Mouse (Mus musculus) midbrain, embryonic 12.5 days (tissue): ENCODE measurements at regions not wholly inside any gene's neighbourhood (a gene's known extent, or its start where the extent isn't known, plus 50 kb on each side); places are given as distances from the start of the nearest gene placed in this dataset.

Experiments used
- ATAC-seq: fragments of 200-750 bp; cut with Nextera tagmentation; 2 replicates; pipeline ENCODE4 v1.8.0; 2017; ENCODE audit warnings: low read depth, moderate TSS enrichment, moderate library complexity; ENCODE audit not compliant: low FRiP score
- H3K27ac ChIP-seq: fragments of 300-500 bp; sonication (generic); replicated peaks from 2 replicates; pipeline ENCODE4 v1.5.1; 2016; ENCODE audit warnings: mild to moderate bottlenecking
- H3K27me3 ChIP-seq: fragments of 300-500 bp; sonication (generic); 2 replicates; pipeline ENCODE4 v1.6.1; 2016; ENCODE audit warnings: mild to moderate bottlenecking
- H3K36me3 ChIP-seq: fragments of 300-500 bp; sonication (generic); 2 replicates; pipeline ENCODE4 v1.6.1; 2016
- H3K4me1 ChIP-seq: fragments of 300-500 bp; sonication (generic); 2 replicates; pipeline ENCODE4 v1.6.1; 2016
- H3K4me2 ChIP-seq: fragments of 300-500 bp; sonication (generic); replicated peaks from 2 replicates; pipeline ENCODE4 v1.6.1; 2016; ENCODE audit warnings: mild to moderate bottlenecking, moderate library complexity
- H3K4me3 ChIP-seq: fragments of 300-500 bp; sonication (generic); 2 replicates; pipeline ENCODE4 v1.5.1; 2016; ENCODE audit warnings: mild to moderate bottlenecking
- H3K9ac ChIP-seq: fragments of 300-500 bp; sonication (generic); replicated peaks from 2 replicates; pipeline ENCODE4 v1.6.1; 2016; ENCODE audit warnings: mild to moderate bottlenecking, moderate library complexity
- H3K9me3 ChIP-seq: fragments of 300-500 bp; sonication (generic); 2 replicates; pipeline ENCODE4 v1.6.1; 2016; ENCODE audit warnings: mild to moderate bottlenecking
- WGBS: fragments of 180-500 bp; shearing (Covaris S2); methylation state at CpG from one replicate; pipeline ENCODE4 v1.1.7; 2016; 5-methylcytosine and 5-hydroxymethylcytosine counted together

- 93% methylated on average over 10 of the region's 10 CpGs for WGBS
- Histone ChIP-seq H3K4me1 (no peaks in the 10 kb centered on the region), H3K27ac (no peak overlapping the region), H3K9me3 (no peaks in the 10 kb centered on the region), H3K36me3 (no peaks in the 10 kb centered on the region), H3K9ac (no peak overlapping the region), H3K4me2 (no peak overlapping the region), H3K4me3 (no peak overlapping the region), H3K27me3 (no peaks in the 10 kb centered on the region)
- ATAC-seq = no peak
These were observed 68.2 kb upstream of the Fam3c start for GRCm38 (mm10) chr6:22424161-22424807.

GRCm38 (mm10) chr6:22423070-22423980 lies 67.3 kb upstream of the Fam3c start:
- Histone ChIP-seq H3K4me3 (no peak overlapping the region), H3K4me1 (no peaks in the 10 kb centered on the region), H3K9me3 (no peaks in the 10 kb centered on the region), H3K27me3 (no peaks in the 10 kb centered on the region), H3K27ac (no peak overlapping the region), H3K36me3 (no peaks in the 10 kb centered on the region), H3K4me2 (no peak overlapping the region), H3K9ac (no peak overlapping the region)
- no peak for ATAC-seq
- WGBS = 85% methylated on average over 9 of the region's 9 CpGs

GRCm38 (mm10) chr6:22421551-22421950 lies 65.5 kb upstream of the Fam3c start:
- Histone ChIP-seq H3K4me3 (no peak overlapping the region), H3K27me3 (no peaks in the 10 kb centered on the region), H3K4me2 (no peak overlapping the region), H3K36me3 (no peaks in the 10 kb centered on the region), H3K9me3 (no peaks in the 10 kb centered on the region), H3K9ac (no peak overlapping the region), H3K4me1 (no peaks in the 10 kb centered on the region), H3K27ac (no peak overlapping the region)
- WGBS = 82% methylated on average over 2 of the region's 2 CpGs
- no peak for ATAC-seq

- Histone ChIP-seq H3K4me2 (no peak overlapping the region), H3K36me3 (no peaks in the 10 kb centered on the region), H3K4me1 (no peaks in the 10 kb centered on the region), H3K27me3 (no peaks in the 10 kb centered on the region), H3K9me3 (no peaks in the 10 kb centered on the region), H3K4me3 (no peak overlapping the region), H3K27ac (no peak overlapping the region), H3K9ac (no peak overlapping the region)
- 80% methylated on average over 4 of the region's 4 CpGs for WGBS
- no peak for ATAC-seq
These were observed 62.2 kb upstream of the Fam3c start for GRCm38 (mm10) chr6:22418279-22418678.

- Histone ChIP-seq H3K27me3 (no peaks in the 10 kb centered on the region), H3K4me1 (no peaks in the 10 kb centered on the region), H3K27ac (no peak overlapping the region), H3K9me3 (no peaks in the 10 kb centered on the region), H3K4me2 (no peak overlapping the region), H3K9ac (no peak overlapping the region), H3K36me3 (no peaks in the 10 kb centered on the region), H3K4me3 (no peak overlapping the region)
- 76% methylated on average over 2 of the region's 2 CpGs for whole genome bisulfite sequencing
- ATAC-seq = no peak
These were observed 61.1 kb upstream of the Fam3c start for GRCm38 (mm10) chr6:22417189-22417588.

- Histone ChIP-seq H3K4me2 (no peak overlapping the region), H3K27me3 (no peaks in the 10 kb centered on the region), H3K9ac (no peak overlapping the region), H3K4me3 (no peak overlapping the region), H3K36me3 (no peaks in the 10 kb centered on the region), H3K27ac (no peak overlapping the region), H3K9me3 (no peaks in the 10 kb centered on the region), H3K4me1 (no peaks in the 10 kb centered on the region)
- WGBS = 90% methylated on average over 2 of the region's 2 CpGs
- no peak for ATAC-seq
These were observed 55.8 kb upstream of the Fam3c start for GRCm38 (mm10) chr6:22411796-22412195.

GRCm38 (mm10) chr6:22408808-22409589 lies 53.0 kb upstream of the Fam3c start:
- no peaks in the 10 kb centered on the region for H3K4me1 ChIP-seq
- no peak for ATAC-seq
- H3K27me3 ChIP-seq = no peaks in the 10 kb centered on the region
- no peaks in the 10 kb centered on the region for H3K9me3 ChIP-seq
- H3K9ac ChIP-seq = no peak overlapping the region
- 76% methylated on average over 7 of the region's 7 CpGs for WGBS
- no peak overlapping the region for H3K4me3 ChIP-seq
- H3K36me3 ChIP-seq = no peaks in the 10 kb centered on the region
- no peak overlapping the region for H3K27ac ChIP-seq
- H3K4me2 ChIP-seq = no peak overlapping the region
